9 mouse cellular contexts compared by ENCODE assay signal in genomic region chr3:153457203-153457602, GRCm38 (mm10).
DNase-seq lines count a peak whose midpoint lies in the region; ATAC-seq lines count a peak whose summit lies in the region.
"Had no signal": no experiment of that assay in that cellular context is flagged by ENCODE, and none has a peak within 500 bp of the region (broad histone marks: within the 10 kb centered on the region; RNA-seq: fewer than 3 reads in every experiment).

No protein-coding gene starts in this region.

- peak; percentile 68 for ATAC-seq in inflammation-experienced regulatory T-cells, adult 6 months
- no peak for ATAC-seq in erythroblast, adult 5-6 weeks (replicated peaks; ENCODE audit: low FRiP score, poor library complexity, severe bottlenecking)
- ATAC-seq: Patski had no signal

- peak; percentile 17 for DNase-seq in kidney, postnatal 10 days
- no peak for DNase-seq in kidney, adult 8-10 months
- DNase-seq in urinary bladder, postnatal 14 days (ENCODE audit: low spot score), result peak; percentile 5
- no peak for DNase-seq in urinary bladder, adult 2 months (ENCODE audit: low spot score)
- no peak for DNase-seq in cerebellum, adult 11-12 months
- DNase-seq: embryo, embryonic 11 days had no signal

Comparison
In these comparisons a context has a peak if more than half of its experiments do, and no peak if none do; other contexts are left out.
1. DNase-seq: peak in kidney, postnatal 10 days (single experiment) and urinary bladder, postnatal 14 days (single experiment); none in kidney, adult 8-10 months (0 of 2), urinary bladder, adult 2 months (single experiment) and cerebellum, adult 11-12 months (single experiment).